Mouse (Mus musculus) forebrain, embryonic 12.5 days (tissue): ENCODE data around the gene Selenoo. TPM values are rescaled to one million over a fixed set of nuclear protein-coding genes. Genes with fewer than 3 reads are reported as not detected.
A peak's percentile ranks its signal among the peaks of the same experiment; 100 is the strongest.

ENCODE experiments used
- ATAC-seq: fragments of 200-750 bp; cut with Nextera tagmentation; 2 replicates; pipeline ENCODE4 v1.8.0; 2017; ENCODE audit warnings: moderate TSS enrichment; ENCODE audit not compliant: low FRiP score
- H3K27ac ChIP-seq: fragments of 300-500 bp; sonication (generic); 2 replicates; pipeline ENCODE4 v1.5.1; 2016; ENCODE audit warnings: mild to moderate bottlenecking
- H3K27me3 ChIP-seq: fragments of 300-500 bp; sonication (generic); 2 replicates; pipeline ENCODE4 v1.6.1; 2016; ENCODE audit warnings: mild to moderate bottlenecking
- H3K36me3 ChIP-seq: fragments of 300-500 bp; sonication (generic); replicated peaks from 2 replicates; pipeline ENCODE4 v1.6.1; 2016; ENCODE audit warnings: mild to moderate bottlenecking
- H3K4me1 ChIP-seq: fragments of 300-500 bp; sonication (generic); 2 replicates; pipeline ENCODE4 v1.6.1; 2016
- H3K4me2 ChIP-seq: fragments of 300-500 bp; sonication (generic); 2 replicates; pipeline ENCODE4 v1.6.1; 2016; ENCODE audit warnings: mild to moderate bottlenecking, moderate library complexity
- H3K4me3 ChIP-seq: fragments of 300-500 bp; sonication (generic); replicated peaks from 2 replicates; pipeline ENCODE4 v1.5.1; 2016; ENCODE audit warnings: mild to moderate bottlenecking
- H3K9ac ChIP-seq: fragments of 300-500 bp; sonication (generic); 2 replicates; pipeline ENCODE4 v1.6.1; 2016; ENCODE audit warnings: mild to moderate bottlenecking
- H3K9me3 ChIP-seq: fragments of 300-500 bp; sonication (generic); 2 replicates; pipeline ENCODE4 v1.6.1; 2016
- WGBS: fragments of 180-500 bp; shearing (Covaris S2); methylation state at CpG from one replicate; pipeline ENCODE4 v1.1.7; 2016; 5-methylcytosine and 5-hydroxymethylcytosine counted together
- polyA plus RNA-seq: library from polyadenylated mRNA; unstranded; fragments of >200 nt; fragmentation: Nextera tagmentation; extraction: Ambion mirVana; gene quantifications from 2 replicates; pipeline ENCODE4 v1.2.1, GENCODE M21; 2016

Selenoo gene
- polyA plus RNA-seq, 1 experiment from 2014 or later: 24.4 TPM

- peak overlapping the region; percentile 79 for H3K4me2 ChIP-seq
- peak overlapping the region; percentile 33; the same call in 1 of the 2 replicates for H3K27ac ChIP-seq
Observed at GRCm38 (mm10) chr15:89147024-89147423, 58.1 kb downstream of the Selenoo start.

DNA sequence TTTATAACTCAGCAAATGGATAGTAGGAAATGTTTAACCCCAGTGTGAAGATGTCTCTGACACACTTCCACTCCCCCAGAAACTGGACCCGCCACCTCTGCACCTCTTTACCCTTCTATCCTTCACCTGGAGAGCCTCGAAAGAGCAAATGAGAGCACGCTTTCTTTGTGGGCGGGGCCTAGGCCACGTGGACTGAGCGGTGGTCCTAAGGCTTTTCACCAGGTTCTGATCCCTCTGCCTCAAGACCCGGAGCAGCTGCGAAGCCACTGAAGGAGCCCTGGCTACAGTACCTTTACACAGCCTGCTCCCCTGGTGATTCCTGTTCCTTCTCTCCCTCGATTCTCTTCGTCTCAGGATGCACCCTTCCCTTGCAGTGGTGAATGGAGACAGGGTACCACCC, 58.6 kb downstream of the Selenoo start:
- 0 out of 2 replicates have a peak overlapping the region, but pooled peaks have one; percentile 33 for H3K27ac ChIP-seq

More at GRCm38 (mm10) chr15:89147024-89147423, 58.1 kb downstream of the Selenoo start:
- Histone ChIP-seq H3K9ac (peak overlapping the region; percentile 55), H3K4me3 (peak overlapping the region; percentile 69), H3K9me3 (no peaks in the 10 kb centered on the region), H3K4me1 (peaks cover 41% of the 10 kb centered on the region), H3K27me3 (peaks cover 13% of the 10 kb centered on the region), H3K36me3 (peaks cover 37% of the 10 kb centered on the region)
- 9% methylated on average over 15 of the region's 16 CpGs for WGBS
- no peak for ATAC-seq

GRCm38 (mm10) chr15:89147895-89148294, 59.0 kb downstream of the Selenoo start:
- Histone ChIP-seq H3K36me3 (peaks cover 31% of the 10 kb centered on the region), H3K9me3 (no peaks in the 10 kb centered on the region), H3K9ac (peak overlapping the region; percentile 79), H3K4me3 (peak overlapping the region; percentile 69), H3K4me2 (peak overlapping the region; percentile 79), H3K4me1 (peaks cover 49% of the 10 kb centered on the region), H3K27ac (no peak overlapping the region), H3K27me3 (peaks cover 13% of the 10 kb centered on the region)
- 45% methylated on average over 4 of the region's 4 CpGs for WGBS
- ATAC-seq: no peak

More for the DNA sequence above, 58.6 kb downstream of the Selenoo start:
- ATAC-seq: no peak
- 17% methylated on average over 10 of the region's 10 CpGs for WGBS
- peak overlapping the region; percentile 79 for H3K4me2 ChIP-seq
- peaks cover 45% of the 10 kb centered on the region for H3K4me1 ChIP-seq
- H3K27me3 ChIP-seq: peaks cover 13% of the 10 kb centered on the region
- peak overlapping the region; percentile 69 for H3K4me3 ChIP-seq
- no peaks in the 10 kb centered on the region for H3K9me3 ChIP-seq
- H3K36me3 ChIP-seq: peaks cover 36% of the 10 kb centered on the region
- H3K9ac ChIP-seq: peak overlapping the region; percentile 55; the same call in 1 of the 2 replicates

DNA sequence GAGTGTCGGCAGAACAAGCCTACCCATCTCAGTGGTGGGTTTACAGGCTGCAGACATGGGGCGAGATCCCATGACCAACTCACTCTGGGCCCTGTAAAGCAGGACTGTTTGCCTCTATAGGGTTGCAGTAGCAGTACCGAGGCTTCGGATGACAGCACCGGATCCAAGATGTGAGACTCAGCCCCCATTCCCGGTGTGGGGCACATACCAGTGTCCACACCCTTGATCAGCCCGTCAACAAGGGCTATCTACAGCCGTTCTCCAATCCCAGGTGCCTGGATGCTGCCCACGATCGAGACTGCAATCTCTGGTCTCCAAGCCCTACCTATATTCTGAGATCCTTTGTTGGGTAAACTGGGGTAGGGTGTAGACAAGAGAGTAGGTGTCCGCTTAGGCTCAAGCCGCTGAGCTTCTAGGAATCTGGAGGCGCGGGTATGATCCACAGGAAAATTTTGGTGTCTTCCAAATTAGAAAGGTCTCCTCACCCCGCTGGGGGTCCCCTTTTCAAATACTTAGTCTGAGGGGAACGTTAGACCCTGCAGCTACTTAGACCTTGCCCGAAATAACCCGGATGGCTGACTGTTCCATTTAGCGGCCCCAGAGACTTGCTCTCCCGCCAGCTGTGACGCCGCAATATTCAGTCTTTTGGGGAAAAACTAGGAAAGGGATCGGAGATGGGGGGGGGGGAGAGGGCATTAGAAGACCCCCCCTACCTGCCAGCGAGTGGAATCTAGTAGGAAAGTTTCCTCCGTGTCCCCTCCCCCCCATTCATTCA, 59.8 kb downstream of the Selenoo start:
- H3K4me3 ChIP-seq: peak overlapping the region; percentile 69
- H3K27me3 ChIP-seq: peaks cover 13% of the 10 kb centered on the region
- H3K27ac ChIP-seq: peak overlapping the region; percentile 91
- H3K9ac ChIP-seq: peak overlapping the region; percentile 79
- no peak for ATAC-seq
- no peaks in the 10 kb centered on the region for H3K9me3 ChIP-seq
- peaks cover 50% of the 10 kb centered on the region for H3K4me1 ChIP-seq
- peak overlapping the region; percentile 79 for H3K4me2 ChIP-seq
- peaks cover 27% of the 10 kb centered on the region for H3K36me3 ChIP-seq
- WGBS: 2% methylated on average over 24 of the region's 25 CpGs

GRCm38 (mm10) chr15:89149271-89150040, 60.6 kb downstream of the Selenoo start, which contains the start of gene Mapk11:
Mapk11 (minus strand) TSS chr15:89149628.
- Histone ChIP-seq H3K4me1 (peaks cover 54% of the 10 kb centered on the region), H3K27ac (peak within 1 kb of the TSS; percentile 91), H3K9me3 (no peaks in the 10 kb centered on the region), H3K4me2 (peak within 1 kb of the TSS; percentile 79), H3K36me3 (peaks cover 27% of the 10 kb centered on the region), H3K27me3 (peaks cover 13% of the 10 kb centered on the region), H3K4me3 (peak within 1 kb of the TSS; percentile 69), H3K9ac (peak within 1 kb of the TSS; percentile 79)
- WGBS: under 1% methylated on average over 55 of the region's 61 CpGs
- ATAC-seq: peak; percentile 66

Other genes starting within 250 kb of the Selenoo start
- 46.0 and 49.4 TPM in 2 replicates for gene Pim3, start 226.9 kb upstream of the Selenoo start, polyA plus RNA-seq
- 0.14 and 0.17 TPM in 2 replicates for gene Ttll8, start 134.7 kb upstream of the Selenoo start, polyA plus RNA-seq
- 15.5 and 16.3 TPM in 2 replicates for gene Mlc1, start 110.1 kb upstream of the Selenoo start, polyA plus RNA-seq
- not detected in 2 replicates for gene Mov10l1, start 106.2 kb upstream of the Selenoo start, polyA plus RNA-seq
- gene Panx2, start 29.4 kb upstream of the Selenoo start, polyA plus RNA-seq: 1.3 and 1.8 TPM in 2 replicates
- gene Trabd, start 14.0 kb upstream of the Selenoo start, polyA plus RNA-seq: 46.3 and 48.8 TPM in 2 replicates
- gene Tubgcp6, start 34.0 kb downstream of the Selenoo start, polyA plus RNA-seq: 27.4 and 27.7 TPM in 2 replicates
- 20.5 TPM in 2 replicates for gene Hdac10, start 39.6 kb downstream of the Selenoo start, polyA plus RNA-seq
- gene Mapk12, start 51.6 kb downstream of the Selenoo start, polyA plus RNA-seq: 14.2 and 16.7 TPM in 2 replicates
- 46.9 and 47.4 TPM in 2 replicates for gene Mapk11, start 60.5 kb downstream of the Selenoo start, polyA plus RNA-seq
- 174 and 182 TPM in 2 replicates for gene Plxnb2, start 91.7 kb downstream of the Selenoo start, polyA plus RNA-seq
- gene Dennd6b, start 107.4 kb downstream of the Selenoo start, polyA plus RNA-seq: 38.8 and 44.0 TPM in 2 replicates
- 47.1 and 57.2 TPM in 2 replicates for gene Ppp6r2, start 122.5 kb downstream of the Selenoo start, polyA plus RNA-seq
- gene Sbf1, start 226.2 kb downstream of the Selenoo start, polyA plus RNA-seq: 82.5 and 88.9 TPM in 2 replicates
- gene Adm2, start 233.6 kb downstream of the Selenoo start, polyA plus RNA-seq: not detected in 2 replicates
- gene Miox, start 245.3 kb downstream of the Selenoo start, polyA plus RNA-seq: not detected in 2 replicates